8 mouse cellular contexts compared by ENCODE assay signal in genomic region chr10:78169281-78170042, GRCm38 (mm10). TPM values are rescaled to one million over a fixed set of nuclear protein-coding genes. Genes with fewer than 3 reads are reported as not detected.
DNase-seq lines count a peak whose midpoint lies in the region; ATAC-seq and TF ChIP-seq lines count a peak whose summit lies in the region.

Gene D10Jhu81e (minus strand): TSS chr10:78169782.

- peak within 1 kb of the TSS; percentile 88 for H3K4me2 ChIP-seq in hindbrain, embryonic 13.5 days

- TF ChIP-seq CTCF in Patski (IDR thresholded peaks at IDR 0.05) = no peak

- 2% methylated on average over 50 of the region's 50 CpGs for WGBS in hindbrain, embryonic 13.5 days

- ATAC-seq in Patski = peak; percentile 82
- peak; percentile 97 for ATAC-seq in hindbrain, embryonic 13.5 days (ENCODE audit: low FRiP score)

- H3K36me3 ChIP-seq in hindbrain, embryonic 13.5 days = peaks cover 70% of the 10 kb centered on the region

- H3K9ac ChIP-seq in hindbrain, embryonic 13.5 days = peak within 1 kb of the TSS; percentile 90

- H3K27me3 ChIP-seq in Patski = no peaks in the 10 kb centered on the region
- no peaks in the 10 kb centered on the region for H3K27me3 ChIP-seq in hindbrain, embryonic 13.5 days

- CTCF ChIA-PET in Patski (lab: Charles Lee) = interaction anchor here (1.1 kb wide), 1 partner anchor 9 kb away, joined by 3 read pairs; no protein-coding TSS in a partner anchor

- peak within 1 kb of the TSS; percentile 81 for H3K4me3 ChIP-seq in hindbrain, embryonic 13.5 days

- in situ Hi-C loops in Patski (cut with MboI; ENCODE audit: low pct_unique_long_range_greater_than_20kb) = no loop called here

- DNase-seq in Patski (ENCODE audit: low read depth, low spot score) = peak; percentile 66
- DNase-seq in cerebellum, postnatal 14 days = peak; percentile 100
- DNase-seq in frontal cortex, postnatal 14 days (ENCODE audit: low spot score in 2 of 2) = peak; percentile 98 to 99
- DNase-seq in layer of hippocampus, postnatal 25 days (ENCODE audit: extremely low spot score in 1 of 2, low spot score in 1 of 2) = peak; percentile 99
- peak; percentile 100 for DNase-seq in lung, postnatal 25 days (ENCODE audit: low spot score)
- peak; percentile 99 for DNase-seq in retina, embryonic 14.5 days (ENCODE audit: low spot score)
- DNase-seq in thymus, postnatal 4 days = peak; percentile 100

- H3K4me1 ChIP-seq in hindbrain, embryonic 13.5 days (replicated peaks) = peaks cover 29% of the 10 kb centered on the region

- POLR2A ChIA-PET in Patski (lab: Charles Lee) = interaction anchor here (0.8 kb wide), 1 partner anchor 13 kb away, joined by 3 read pairs; no protein-coding TSS in a partner anchor

- H3K9me3 ChIP-seq in hindbrain, embryonic 13.5 days = no peaks in the 10 kb centered on the region

- peak within 1 kb of the TSS; percentile 83 for H3K27ac ChIP-seq in hindbrain, embryonic 13.5 days

RNA-seq across cellular contexts. Expression of gene D10Jhu81e, which starts in this region (rescaled TPM):
- polyA plus RNA-seq in Patski (2021) = 88.8 TPM
- 20.3 and 21.8 TPM in 2 replicates for polyA plus RNA-seq in hindbrain, embryonic 13.5 days (2015; fragmentation: Nextera tagmentation; extraction: Ambion mirVana)
- 100 to 1,000 TPM; 117 to 139 TPM for total RNA-seq in layer of hippocampus, postnatal 25 days (2021)

Comparison
In these comparisons a context has a peak if more than half of its experiments do, and no peak if none do; other contexts are left out.
1. Peak in every context shown above with its lines: DNase-seq, ATAC-seq, H3K4me3 ChIP-seq and H3K27ac ChIP-seq.